Mouse (Mus musculus) neural tube, embryonic 15.5 days (tissue): ENCODE results near the gene Cpn2. TPM values are rescaled to one million over a fixed set of nuclear protein-coding genes. Genes with fewer than 3 reads are reported as not detected.
A peak's percentile ranks its signal among the peaks of the same experiment; 100 is the strongest.

Experiments used
- ATAC-seq: fragments of 200-750 bp; cut with Nextera tagmentation; 2 replicates; pipeline ENCODE4 v1.8.0; 2017; ENCODE audit warnings: mild to moderate bottlenecking, moderate TSS enrichment, moderate library complexity; ENCODE audit not compliant: low FRiP score
- H3K27ac ChIP-seq: fragments of 300-500 bp; sonication (generic); replicated peaks from 2 replicates; pipeline ENCODE4 v1.5.1; 2015; ENCODE audit warnings: mild to moderate bottlenecking, inconsistent platforms
- H3K27me3 ChIP-seq: fragments of 300-500 bp; sonication (generic); replicated peaks from 2 replicates; pipeline ENCODE4 v1.6.1; 2015; ENCODE audit warnings: inconsistent platforms
- H3K36me3 ChIP-seq: fragments of 300-500 bp; sonication (generic); 2 replicates; pipeline ENCODE4 v1.6.1; 2015; ENCODE audit warnings: inconsistent platforms
- H3K4me1 ChIP-seq: fragments of 300-500 bp; sonication (generic); 2 replicates; pipeline ENCODE4 v1.6.1; 2015; ENCODE audit warnings: inconsistent platforms
- H3K4me2 ChIP-seq: fragments of 300-500 bp; sonication (generic); 2 replicates; pipeline ENCODE4 v1.6.1; 2015; ENCODE audit warnings: inconsistent platforms, mild to moderate bottlenecking, moderate library complexity
- H3K4me3 ChIP-seq: fragments of 300-500 bp; sonication (generic); replicated peaks from 2 replicates; pipeline ENCODE4 v1.5.1; 2015; ENCODE audit warnings: mild to moderate bottlenecking, inconsistent platforms
- H3K9ac ChIP-seq: fragments of 300-500 bp; sonication (generic); replicated peaks from 2 replicates; pipeline ENCODE4 v1.6.1; 2015; ENCODE audit warnings: mild to moderate bottlenecking, inconsistent platforms
- H3K9me3 ChIP-seq: fragments of 300-500 bp; sonication (generic); replicated peaks from 2 replicates; pipeline ENCODE4 v1.6.1; 2016; ENCODE audit warnings: inconsistent platforms
- WGBS: fragments of 180-500 bp; shearing (Covaris S2); methylation state at CpG from one replicate; pipeline ENCODE4 v1.1.7; 2015; ENCODE audit warnings: mixed read lengths; 5-methylcytosine and 5-hydroxymethylcytosine counted together
- polyA plus RNA-seq: library from polyadenylated mRNA; unstranded; fragments of >200 nt; fragmentation: Nextera tagmentation; extraction: Ambion mirVana; gene quantifications from 2 replicates; pipeline ENCODE4 v1.2.1, GENCODE M21; 2015

Cpn2 gene
- polyA plus RNA-seq, 1 experiment from 2014 or later, result not detected

DNA sequence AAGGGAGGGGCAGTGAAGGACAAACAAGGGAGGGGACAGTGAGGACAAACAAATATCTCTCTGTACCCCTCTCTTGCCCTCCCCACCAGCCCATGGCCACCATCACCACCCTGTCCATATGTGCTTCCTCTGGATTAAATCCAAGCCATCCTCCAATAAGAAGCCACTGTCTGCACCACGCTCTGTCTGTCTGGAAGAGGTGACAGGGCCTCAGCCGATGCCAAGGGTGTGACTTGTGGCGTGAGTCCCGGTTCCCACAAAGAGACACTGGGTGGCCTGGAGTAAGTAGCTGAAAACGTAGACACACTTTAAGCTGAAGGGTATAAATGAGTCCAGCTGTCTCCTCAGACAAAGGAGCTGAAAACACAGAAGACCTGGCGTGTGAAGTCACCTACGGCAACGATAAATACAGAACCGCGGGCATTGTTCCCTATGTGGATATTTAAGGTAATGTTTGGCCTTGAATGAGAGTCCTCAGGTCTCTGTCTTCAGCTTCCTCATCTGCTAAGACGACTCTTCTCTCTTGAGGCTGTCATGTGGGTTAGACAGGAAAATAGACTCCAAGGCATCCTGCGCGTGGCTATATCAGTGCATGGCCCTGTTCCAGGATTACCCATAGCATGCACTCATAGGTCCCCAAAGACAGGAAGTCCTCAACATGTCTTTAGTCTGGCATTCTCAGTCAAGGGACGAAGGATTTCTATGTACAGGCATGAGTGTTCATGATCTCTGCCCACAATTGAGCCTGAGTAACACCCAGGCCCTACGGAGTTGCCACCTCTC lies 8.4 kb upstream of the Cpn2 start:
- no peak for ATAC-seq
- WGBS, result 73% methylated on average over 15 of the region's 15 CpGs
- Histone ChIP-seq H3K9ac (no peak overlapping the region), H3K36me3 (no peaks in the 10 kb centered on the region), H3K4me1 (peaks cover 17% of the 10 kb centered on the region), H3K27me3 (peaks cover under 1% of the 10 kb centered on the region; the same call in 1 of the 2 replicates), H3K9me3 (no peaks in the 10 kb centered on the region), H3K4me3 (no peak overlapping the region), H3K27ac (no peak overlapping the region), H3K4me2 (no peak overlapping the region)

DNA sequence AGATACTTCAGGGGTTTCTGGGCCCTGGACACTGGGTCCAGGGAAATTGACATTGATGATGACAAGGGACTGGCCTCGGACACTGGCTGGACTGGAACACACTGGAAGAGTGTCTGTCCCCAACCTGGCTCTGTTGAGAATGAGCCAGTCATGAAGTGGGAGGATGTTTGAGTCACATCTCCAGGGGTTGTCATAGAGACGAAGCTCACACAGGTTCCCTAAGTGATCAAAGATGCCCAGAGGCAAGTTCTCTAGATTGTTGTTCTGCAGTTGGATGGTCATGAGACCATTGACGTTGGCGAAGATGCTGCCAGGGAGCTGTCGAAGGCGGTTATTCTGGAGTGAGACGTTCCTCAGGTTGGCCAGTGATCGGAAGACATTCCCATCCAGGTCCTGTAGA lies 5.8 kb upstream of the Cpn2 start:
- Histone ChIP-seq H3K36me3 (no peaks in the 10 kb centered on the region), H3K4me1 (peaks cover 14% of the 10 kb centered on the region; the same call in 1 of the 2 replicates), H3K9ac (no peak overlapping the region), H3K27ac (no peak overlapping the region), H3K27me3 (no peaks in the 10 kb centered on the region; the same call in 1 of the 2 replicates), H3K4me2 (no peak overlapping the region), H3K4me3 (no peak overlapping the region), H3K9me3 (no peaks in the 10 kb centered on the region)
- ATAC-seq, result no peak
- WGBS, result 94% methylated on average over 8 of the region's 8 CpGs

DNA sequence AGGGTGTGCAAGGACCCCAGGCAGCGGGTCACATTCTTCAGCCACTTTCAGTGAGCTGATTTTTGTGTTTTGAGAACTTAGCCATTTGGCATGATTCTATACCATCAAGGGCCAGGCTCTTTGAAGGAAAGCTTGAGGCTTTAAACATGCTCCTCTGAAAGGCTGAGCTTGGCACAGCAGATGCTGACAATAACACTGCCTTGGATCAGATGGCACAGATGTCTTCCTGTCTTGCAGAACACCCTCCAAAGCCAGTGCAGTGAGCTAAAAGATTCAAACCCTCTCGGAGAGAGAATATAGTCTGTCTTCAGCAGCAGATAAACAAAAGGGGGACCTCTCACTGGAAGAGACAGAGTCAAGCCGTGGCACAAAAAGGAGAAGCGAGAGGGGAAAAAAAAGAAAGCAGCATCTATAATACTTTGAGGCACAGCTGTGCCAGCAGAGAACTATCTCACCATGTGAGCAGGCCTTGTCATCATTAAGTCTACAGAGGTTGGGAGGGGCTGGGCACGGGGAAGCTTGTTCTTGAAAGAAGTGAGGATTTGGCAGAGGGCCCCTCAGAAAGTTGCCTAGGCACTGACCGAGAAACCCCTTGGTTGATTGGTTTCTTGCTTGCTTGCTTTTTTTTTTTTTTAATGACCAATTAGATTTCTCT lies 4.8 kb upstream of the Cpn2 start:
- H3K9ac ChIP-seq, result no peak overlapping the region
- WGBS, result 64% methylated on average over 6 of the region's 6 CpGs
- no peaks in the 10 kb centered on the region; the same call in 1 of the 2 replicates for H3K27me3 ChIP-seq
- ATAC-seq, result no peak
- no peaks in the 10 kb centered on the region for H3K9me3 ChIP-seq
- H3K4me1 ChIP-seq, result peaks cover 13% of the 10 kb centered on the region; the same call in 1 of the 2 replicates
- peak overlapping the region; percentile 54; the same call in 1 of the 2 replicates for H3K27ac ChIP-seq
- H3K4me3 ChIP-seq, result no peak overlapping the region
- no peak overlapping the region for H3K4me2 ChIP-seq
- no peaks in the 10 kb centered on the region for H3K36me3 ChIP-seq

DNA sequence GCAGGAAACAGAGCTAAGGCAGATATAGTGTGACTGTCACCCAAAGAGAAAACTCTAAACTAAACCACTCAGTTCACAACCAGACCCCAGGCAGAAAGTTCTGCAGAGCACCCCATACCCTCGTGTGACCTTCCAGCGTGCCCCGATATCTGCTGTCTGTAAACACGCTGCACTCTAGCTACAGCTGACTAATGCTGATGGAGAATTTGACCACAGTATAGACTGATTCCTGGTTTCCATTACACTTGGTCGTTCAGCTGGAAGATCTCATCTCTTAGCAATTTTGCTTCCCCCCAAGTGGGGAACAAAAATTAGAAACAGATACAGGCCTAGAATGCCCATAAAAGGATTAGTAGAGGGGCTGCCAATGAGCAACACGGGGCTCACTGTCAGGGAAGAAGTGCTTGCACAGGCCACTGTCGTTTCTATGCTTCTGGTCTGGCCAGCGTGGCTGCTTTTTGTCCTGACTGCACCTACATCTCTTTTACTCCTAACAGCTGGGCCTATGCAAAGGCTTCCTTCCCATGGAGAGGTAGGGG lies 4.0 kb upstream of the Cpn2 start:
- H3K9ac ChIP-seq, result no peak overlapping the region
- 79% methylated on average over 8 of the region's 8 CpGs for WGBS
- ATAC-seq, result no peak
- H3K9me3 ChIP-seq, result no peaks in the 10 kb centered on the region
- H3K4me2 ChIP-seq, result no peak overlapping the region
- no peak overlapping the region for H3K27ac ChIP-seq
- H3K36me3 ChIP-seq, result no peaks in the 10 kb centered on the region
- H3K27me3 ChIP-seq, result no peaks in the 10 kb centered on the region; the same call in 1 of the 2 replicates
- H3K4me3 ChIP-seq, result no peak overlapping the region
- H3K4me1 ChIP-seq, result peaks cover 13% of the 10 kb centered on the region; the same call in 1 of the 2 replicates

DNA sequence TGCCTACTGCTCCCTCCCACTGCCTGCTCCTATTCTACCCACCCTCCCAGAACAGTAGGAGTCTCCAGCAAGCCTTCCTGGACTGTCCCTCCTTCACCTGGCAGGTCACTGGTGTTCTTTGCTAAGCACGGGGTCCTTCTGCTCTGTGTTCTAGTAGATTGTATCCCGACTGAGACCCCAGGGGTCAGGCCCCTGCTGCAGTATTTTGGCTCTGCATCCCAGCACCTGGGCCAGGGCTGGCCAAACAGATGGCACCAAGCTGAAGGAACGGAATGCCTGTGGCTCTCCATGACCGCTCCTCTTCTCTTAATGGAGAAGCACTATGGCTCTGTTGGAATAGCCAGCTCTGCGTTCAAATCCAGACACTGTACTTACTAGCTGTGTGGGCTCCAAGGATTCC lies 738 bp downstream of the Cpn2 start:
- Histone ChIP-seq H3K27me3 (no peaks in the 10 kb centered on the region), H3K4me1 (peaks cover 1% of the 10 kb centered on the region; the same call in 1 of the 2 replicates), H3K9ac (no peak overlapping the region), H3K4me3 (no peak overlapping the region), H3K36me3 (no peaks in the 10 kb centered on the region), H3K4me2 (no peak overlapping the region), H3K9me3 (no peaks in the 10 kb centered on the region), H3K27ac (no peak overlapping the region)
- ATAC-seq, result no peak
- WGBS, result 83% methylated on average over 5 of the region's 5 CpGs

DNA sequence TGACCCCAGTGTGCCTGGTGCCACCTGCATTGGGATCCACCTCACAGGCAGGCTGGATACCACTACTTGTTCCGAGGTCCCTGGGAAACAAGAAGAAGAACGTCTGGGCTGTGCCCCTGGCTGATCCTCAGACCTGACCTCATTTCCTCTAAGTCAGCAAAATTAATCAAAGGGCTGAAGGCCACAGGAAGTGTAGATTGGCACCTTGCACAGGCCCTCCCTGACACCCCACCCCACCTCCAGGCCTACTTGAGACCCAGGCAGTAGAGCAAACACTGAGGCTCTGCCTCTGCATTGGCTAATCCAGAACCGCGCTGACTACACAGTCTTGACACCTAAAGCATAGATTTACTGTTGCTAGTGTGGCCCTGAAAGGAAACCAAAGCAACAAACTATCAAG lies 1.7 kb downstream of the Cpn2 start:
- Histone ChIP-seq H3K9me3 (no peaks in the 10 kb centered on the region), H3K27ac (no peak overlapping the region), H3K4me2 (no peak overlapping the region), H3K9ac (no peak overlapping the region), H3K4me1 (no peaks in the 10 kb centered on the region), H3K36me3 (no peaks in the 10 kb centered on the region), H3K4me3 (no peak overlapping the region), H3K27me3 (no peaks in the 10 kb centered on the region)
- no peak for ATAC-seq
- WGBS, result 84% methylated on average over 4 of the region's 4 CpGs

DNA sequence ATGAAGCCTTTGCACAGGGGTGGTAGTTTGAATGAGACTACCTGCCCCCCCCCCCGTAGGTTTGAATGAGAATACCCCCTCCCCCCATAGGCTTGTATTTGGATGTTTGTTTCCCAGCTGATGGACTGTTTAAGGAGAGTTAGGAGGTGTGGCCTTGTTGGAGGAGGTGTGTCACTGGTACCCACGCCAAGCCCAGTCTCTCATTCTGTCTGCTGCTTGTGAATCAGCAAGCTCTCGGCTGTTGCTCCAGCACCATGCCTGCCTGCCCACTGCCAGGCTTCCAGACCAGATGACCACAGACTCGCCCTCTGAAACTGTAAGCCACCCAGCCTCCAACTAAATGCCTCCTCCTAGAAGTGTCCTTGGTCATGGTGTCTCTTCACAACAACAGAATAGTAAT lies 4.1 kb downstream of the Cpn2 start:
- Histone ChIP-seq H3K9me3 (no peaks in the 10 kb centered on the region), H3K4me2 (no peak overlapping the region), H3K36me3 (no peaks in the 10 kb centered on the region), H3K27ac (no peak overlapping the region), H3K9ac (no peak overlapping the region), H3K4me3 (no peak overlapping the region), H3K4me1 (no peaks in the 10 kb centered on the region), H3K27me3 (0 out of 2 replicates have a peak, but pooled peaks cover 2% of the 10 kb centered on the region)
- 70% methylated on average over 4 of the region's 4 CpGs for WGBS
- no peak for ATAC-seq

DNA sequence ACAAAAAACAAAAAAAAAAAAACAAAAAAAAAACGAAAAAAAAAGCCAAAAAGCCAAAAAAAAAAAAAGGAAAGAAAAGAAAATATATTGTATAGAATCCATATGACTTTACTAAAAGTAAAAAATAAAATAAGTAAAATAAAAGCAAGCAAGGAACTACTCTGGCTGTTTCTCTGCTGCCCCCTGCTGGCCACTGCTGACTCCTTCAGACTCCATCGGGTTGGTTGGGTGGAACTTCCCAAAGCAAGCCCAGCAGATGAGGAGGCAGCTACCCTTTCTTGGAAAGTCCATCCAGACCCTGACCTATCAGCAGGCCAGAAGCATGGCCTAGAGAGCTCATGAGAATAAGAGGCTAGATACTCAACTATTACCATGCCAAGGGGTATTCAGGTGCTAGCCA lies 4.6 kb downstream of the Cpn2 start:
- H3K9ac ChIP-seq, result no peak overlapping the region
- H3K4me3 ChIP-seq, result no peak overlapping the region
- no peaks in the 10 kb centered on the region for H3K9me3 ChIP-seq
- H3K36me3 ChIP-seq, result no peaks in the 10 kb centered on the region
- H3K27me3 ChIP-seq, result 0 out of 2 replicates have a peak, but pooled peaks cover 2% of the 10 kb centered on the region
- no peak; the same call in 1 of the 2 replicates for ATAC-seq
- H3K4me2 ChIP-seq, result no peak overlapping the region
- H3K4me1 ChIP-seq, result no peaks in the 10 kb centered on the region
- 1% methylated on average over 2 of the region's 2 CpGs for WGBS
- no peak overlapping the region for H3K27ac ChIP-seq

DNA sequence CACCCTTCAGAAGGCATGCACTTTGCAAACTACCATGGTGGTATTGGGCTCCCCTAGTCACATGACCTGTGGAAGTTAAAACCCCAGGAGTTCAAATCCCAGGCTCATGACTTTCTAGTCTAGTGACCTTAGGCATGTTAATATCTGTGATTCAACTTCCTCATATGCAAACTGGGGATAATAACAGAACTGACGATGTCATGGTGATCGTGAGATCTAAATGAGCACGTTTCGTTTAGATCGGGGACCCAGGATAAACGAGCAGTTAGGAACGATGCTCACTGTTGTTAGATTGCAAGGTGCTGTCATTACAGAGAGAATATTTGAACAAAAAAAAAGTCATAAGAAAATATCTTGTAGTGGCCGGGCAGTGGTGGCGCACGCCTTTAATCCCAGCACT lies 5.1 kb downstream of the Cpn2 start:
- H3K9me3 ChIP-seq, result no peaks in the 10 kb centered on the region
- H3K4me1 ChIP-seq, result no peaks in the 10 kb centered on the region
- H3K4me2 ChIP-seq, result no peak overlapping the region
- H3K9ac ChIP-seq, result no peak overlapping the region
- WGBS, result 90% methylated on average over 10 of the region's 10 CpGs
- no peak overlapping the region for H3K4me3 ChIP-seq
- no peaks in the 10 kb centered on the region for H3K36me3 ChIP-seq
- no peak overlapping the region for H3K27ac ChIP-seq
- 0 out of 2 replicates have a peak, but pooled peaks cover 2% of the 10 kb centered on the region for H3K27me3 ChIP-seq
- ATAC-seq, result no peak

DNA sequence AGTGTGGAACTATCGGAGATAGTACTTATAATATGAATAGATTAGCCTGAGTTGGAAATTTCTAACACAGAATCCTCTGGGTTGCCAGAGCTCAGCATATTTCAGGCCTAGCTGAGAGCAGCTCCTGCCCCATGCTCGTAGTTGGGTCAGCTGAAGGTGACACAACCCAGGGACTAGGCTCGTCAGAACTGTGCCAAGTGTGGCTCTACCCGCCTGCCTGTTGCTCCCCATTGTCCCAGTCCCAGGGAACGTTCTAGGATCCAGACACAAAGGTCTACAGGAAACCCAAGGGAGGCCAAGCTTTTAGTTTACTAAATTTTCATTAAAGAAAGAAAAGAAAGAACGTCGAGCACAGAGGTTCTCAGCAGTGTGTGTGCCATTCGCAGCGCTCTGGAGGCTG lies 6.0 kb downstream of the Cpn2 start:
- Histone ChIP-seq H3K4me2 (no peak overlapping the region), H3K4me1 (no peaks in the 10 kb centered on the region), H3K36me3 (no peaks in the 10 kb centered on the region), H3K27me3 (0 out of 2 replicates have a peak, but pooled peaks cover 2% of the 10 kb centered on the region), H3K4me3 (no peak overlapping the region), H3K27ac (no peak overlapping the region), H3K9ac (no peak overlapping the region), H3K9me3 (no peaks in the 10 kb centered on the region)
- no peak for ATAC-seq
- 86% methylated on average over 9 of the region's 9 CpGs for WGBS

DNA sequence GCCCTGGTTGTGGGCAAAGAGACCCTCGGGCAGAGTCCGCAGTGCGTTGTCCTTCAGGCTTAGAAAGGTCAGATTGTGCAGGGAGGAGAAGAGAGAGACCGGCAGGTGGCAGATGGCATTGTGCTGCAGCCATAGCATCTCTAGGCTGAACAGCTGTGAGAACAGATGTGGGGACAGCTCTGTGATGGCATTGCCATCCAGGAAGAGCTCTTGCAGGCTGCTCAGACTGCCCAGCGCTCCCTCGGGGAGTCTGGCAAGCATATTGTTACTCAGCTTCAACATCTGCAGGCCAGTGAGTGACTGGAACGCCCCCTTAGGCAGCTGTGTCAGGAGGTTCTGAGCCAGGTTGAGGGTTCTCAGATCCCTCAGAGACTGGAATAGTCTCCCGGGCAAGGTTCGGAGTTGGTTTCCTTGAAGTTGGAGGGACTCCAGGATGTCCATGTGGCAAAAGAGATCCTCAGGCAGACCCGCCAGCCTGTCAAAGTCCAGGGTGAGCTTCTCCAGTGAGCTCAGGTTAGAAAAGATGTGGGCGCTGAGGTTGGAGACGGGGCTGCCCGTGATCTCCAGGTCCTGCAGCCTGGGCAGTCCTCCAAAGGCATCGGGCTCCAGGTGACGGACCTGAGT lies 7.2 kb downstream of the Cpn2 start:
- Histone ChIP-seq H3K9me3 (no peaks in the 10 kb centered on the region), H3K27ac (no peak overlapping the region), H3K4me3 (no peak overlapping the region), H3K36me3 (no peaks in the 10 kb centered on the region), H3K4me1 (no peaks in the 10 kb centered on the region), H3K27me3 (0 out of 2 replicates have a peak, but pooled peaks cover 2% of the 10 kb centered on the region), H3K4me2 (no peak overlapping the region), H3K9ac (no peak overlapping the region)
- ATAC-seq, result no peak
- 90% methylated on average over 15 of the region's 15 CpGs for WGBS
